30 mouse cellular contexts compared by ENCODE assay signal in genomic region chr4:136613657-136614056, GRCm38 (mm10). TPM values are rescaled to one million over a fixed set of nuclear protein-coding genes. Genes with fewer than 3 reads are reported as not detected.
"Had no signal": no experiment of that assay in that cellular context is flagged by ENCODE, and none has a peak within 500 bp of the region (broad histone marks: within the 10 kb centered on the region; RNA-seq: fewer than 3 reads in every experiment).

No protein-coding gene starts in this region.

- H3K4me1 ChIP-seq: limb, embryonic 12.5 days; limb, embryonic 15.5 days had no signal

- H3K9me3 ChIP-seq: limb, embryonic 12.5 days; limb, embryonic 15.5 days; midbrain, embryonic 12.5 days had no signal

- ATAC-seq: intestine, postnatal 0 days; liver, postnatal 0 days; midbrain, embryonic 16.5 days had no signal

- H3K9ac ChIP-seq: limb, embryonic 12.5 days; limb, embryonic 15.5 days; liver, embryonic 14.5 days; liver, postnatal 0 days; midbrain, embryonic 12.5 days had no signal

- H3K4me3 ChIP-seq: layer of hippocampus, adult 2 months; limb, embryonic 12.5 days; limb, embryonic 15.5 days; megakaryocyte, embryonic 14.5 days; midbrain, embryonic 12.5 days had no signal

- H3K27me3 ChIP-seq: limb, embryonic 12.5 days; limb, embryonic 15.5 days; midbrain, embryonic 12.5 days had no signal

- H3K4me2 ChIP-seq: limb, embryonic 12.5 days; limb, embryonic 15.5 days; liver, embryonic 11.5 days; midbrain, embryonic 12.5 days had no signal

- H3K27ac ChIP-seq: kidney, postnatal 0 days; layer of hippocampus, adult 2 months; limb, embryonic 12.5 days; limb, embryonic 15.5 days; liver, embryonic 14.5 days; midbrain, embryonic 12.5 days; stomach, postnatal 0 days had no signal

- DNase-seq: kidney, adult 2 months; kidney, postnatal 25 days; layer of hippocampus, adult 9-11 months; left cerebral cortex, postnatal 4 days; liver, postnatal 0 days; lung, postnatal 14 days; right cerebral cortex, adult 18-20 months; right cerebral cortex, postnatal 14 days; right cerebral cortex, postnatal 4 days; thymus, adult 2 months; thymus, postnatal 25 days had no signal

- H3K36me3 ChIP-seq: limb, embryonic 12.5 days; limb, embryonic 15.5 days; midbrain, embryonic 12.5 days had no signal

RNA-seq across cellular contexts. Expression of gene Tex46, which starts 3.4 kb away (rescaled TPM):
- total RNA-seq: layer of hippocampus, adult 2 months; layer of hippocampus, postnatal 25 days; left cerebral cortex, adult 18-20 months; left cerebral cortex, postnatal 4 days had no signal
- polyA plus RNA-seq: intestine, postnatal 0 days; kidney, adult 2 months; kidney, embryonic 14.5 days; kidney, postnatal 0 days; large intestine, adult 2 months; limb, embryonic 12.5 days; limb, embryonic 15.5 days; liver, embryonic 11.5 days; liver, embryonic 14.5 days; liver, postnatal 0 days; lung, embryonic 16.5 days; midbrain, embryonic 12.5 days; midbrain, embryonic 16.5 days; neural tube, embryonic 11.5 days; neural tube, embryonic 14.5 days; stomach, embryonic 14.5 days; stomach, postnatal 0 days; thymus, adult 2 months had no signal

RNA-seq across cellular contexts. Expression of gene Lactbl1, which starts 8.8 kb away (rescaled TPM):
- total RNA-seq: left cerebral cortex, adult 18-20 months had no signal
- polyA plus RNA-seq: intestine, postnatal 0 days; kidney, adult 2 months; kidney, embryonic 14.5 days; kidney, postnatal 0 days; large intestine, adult 2 months; limb, embryonic 12.5 days; limb, embryonic 15.5 days; liver, embryonic 11.5 days; liver, embryonic 14.5 days; liver, postnatal 0 days; lung, embryonic 16.5 days; neural tube, embryonic 11.5 days; neural tube, embryonic 14.5 days; stomach, postnatal 0 days had no signal
